Mouse (Mus musculus): ENCODE measurements around the gene Gcm1. TPM values are rescaled to one million over a fixed set of nuclear protein-coding genes. Genes with fewer than 3 reads are reported as not detected.

Gene Gcm1
- total and polyA plus RNA-seq, 2 experiments from 2014 or later = 0.09 to 0.10 TPM

DNA sequence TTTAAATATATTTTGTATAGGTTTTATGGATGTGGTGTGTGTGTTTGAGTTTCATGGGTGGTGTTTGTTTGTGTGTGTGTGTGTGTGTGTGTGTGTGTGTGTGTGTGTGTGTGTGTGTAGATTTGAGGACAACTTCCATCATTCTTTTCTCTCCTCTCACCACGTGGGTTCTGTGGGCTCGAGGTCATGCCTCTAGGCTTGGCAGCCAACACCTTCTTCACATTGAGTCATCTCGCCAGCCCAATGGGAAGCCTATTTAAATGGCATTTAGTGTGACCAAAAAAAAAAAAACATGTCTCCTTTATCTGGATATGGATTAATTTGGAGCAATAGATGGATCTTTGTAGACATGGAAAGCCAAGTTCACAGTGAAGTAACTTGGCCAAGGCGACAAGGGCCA is 39.7 kb upstream of the Gcm1 start:
- Histone ChIP-seq H3K4me2 (ENCODE audit: low read depth, low read length) (no peak overlapping the region), H3K27me3 (ENCODE audit: insufficient read depth, low read length) (no peaks in the 10 kb centered on the region), H3K9me3 (ENCODE audit: low read length) (no peaks in the 10 kb centered on the region), H3K4me1 (ENCODE audit: insufficient read depth, low read length) (no peaks in the 10 kb centered on the region), H3K9ac (replicated peaks; ENCODE audit: low read length) (no peak overlapping the region), H3K36me3 (ENCODE audit: insufficient read depth, low read length) (no peaks in the 10 kb centered on the region), H3K27ac (no peak overlapping the region), H3K4me3 (ENCODE audit: low read length) (no peak overlapping the region)
- ATAC-seq (no peak), DNase-seq (ENCODE audit: low spot score) (no peak)
- TF ChIP-seq CTCF (IDR thresholded peaks at IDR 0.05; ENCODE audit: low read depth) = no peak
- 72% methylated on average over 4 of the region's 4 CpGs for WGBS

DNA sequence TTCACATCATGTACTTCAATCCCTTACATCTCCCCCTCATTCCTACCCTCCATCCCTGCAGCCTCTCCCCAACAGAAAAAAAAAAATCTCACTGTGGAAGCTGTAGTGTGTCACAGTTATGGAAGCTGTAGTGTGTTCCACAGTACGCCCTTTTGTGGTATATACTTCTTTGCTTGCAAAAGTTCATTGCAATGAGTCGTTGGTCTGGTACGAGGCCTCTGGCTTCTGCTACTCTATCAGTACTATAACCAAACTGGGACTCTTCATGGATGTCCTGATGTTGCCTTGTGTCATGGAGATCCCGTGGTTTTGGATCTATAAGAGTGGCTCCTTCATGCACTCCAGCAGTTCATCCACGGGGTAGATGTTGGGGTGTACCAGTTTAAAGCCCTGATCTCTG is 39.0 kb upstream of the Gcm1 start:
- no peaks in the 10 kb centered on the region for H3K4me1 ChIP-seq (ENCODE audit: insufficient read depth, low read length)
- H3K27ac ChIP-seq = no peak overlapping the region
- H3K27me3 ChIP-seq (ENCODE audit: insufficient read depth, low read length) = no peaks in the 10 kb centered on the region
- H3K9ac ChIP-seq (replicated peaks; ENCODE audit: low read length) = no peak overlapping the region
- H3K36me3 ChIP-seq (ENCODE audit: insufficient read depth, low read length) = no peaks in the 10 kb centered on the region
- 93% methylated on average over 5 of the region's 5 CpGs for WGBS
- no peak overlapping the region for H3K4me2 ChIP-seq (ENCODE audit: low read depth, low read length)
- DNase-seq (ENCODE audit: low spot score) = no peak
- ATAC-seq = no peak
- no peak overlapping the region for H3K4me3 ChIP-seq (ENCODE audit: low read length)
- no peaks in the 10 kb centered on the region for H3K9me3 ChIP-seq (ENCODE audit: low read length)
- TF ChIP-seq CTCF (IDR thresholded peaks at IDR 0.05; ENCODE audit: low read depth) = no peak

DNA sequence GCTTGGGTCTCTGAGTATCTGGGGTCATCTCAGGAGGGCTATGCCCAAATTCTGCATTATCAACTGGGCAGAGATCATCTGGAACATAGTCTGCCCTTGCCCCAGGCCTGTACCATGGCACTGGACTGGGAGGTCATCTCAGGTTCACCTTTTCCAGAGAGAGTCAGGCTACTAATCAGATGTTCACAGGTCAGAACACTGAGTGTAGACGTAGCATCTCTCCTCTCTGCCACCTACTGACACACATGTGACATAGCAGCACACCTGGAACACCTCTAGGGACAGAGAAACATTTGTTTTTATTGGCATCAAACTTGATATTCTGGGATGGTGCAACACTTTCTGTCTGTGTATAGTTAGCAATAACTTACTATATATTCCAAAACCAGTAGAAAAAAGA is 37.9 kb upstream of the Gcm1 start:
- Histone ChIP-seq H3K9me3 (ENCODE audit: low read length) (no peaks in the 10 kb centered on the region), H3K4me1 (ENCODE audit: insufficient read depth, low read length) (no peaks in the 10 kb centered on the region), H3K9ac (replicated peaks; ENCODE audit: low read length) (no peak overlapping the region), H3K27ac (no peak overlapping the region), H3K4me3 (ENCODE audit: low read length) (no peak overlapping the region), H3K4me2 (ENCODE audit: low read depth, low read length) (no peak overlapping the region), H3K36me3 (ENCODE audit: insufficient read depth, low read length) (no peaks in the 10 kb centered on the region), H3K27me3 (ENCODE audit: insufficient read depth, low read length) (no peaks in the 10 kb centered on the region)
- WGBS = 29% methylated on average over 1 of the region's 1 CpGs
- ATAC-seq (0 out of 2 replicates have a peak, but pooled peaks have one; percentile 19), DNase-seq (ENCODE audit: low spot score) (no peak)
- TF ChIP-seq CTCF (IDR thresholded peaks at IDR 0.05; ENCODE audit: low read depth) = peak; percentile 45

DNA sequence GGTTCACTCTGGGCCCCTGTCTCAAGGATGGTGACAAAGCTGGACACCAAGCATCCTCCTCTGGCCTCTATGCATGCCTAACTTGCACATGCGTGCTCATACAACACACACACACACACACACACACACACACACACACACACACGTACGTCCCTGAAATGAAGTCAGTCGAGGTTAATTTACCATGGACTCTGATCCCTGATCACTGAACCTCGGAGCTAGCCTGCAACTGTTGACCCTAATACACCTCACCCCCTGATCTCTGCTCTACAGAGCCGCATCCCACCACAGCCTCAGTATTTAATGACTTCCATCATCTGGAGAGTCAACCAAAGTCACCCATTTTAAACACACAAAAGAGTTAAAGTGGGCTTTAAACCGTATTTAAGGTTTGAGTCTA is 35.9 kb upstream of the Gcm1 start:
- WGBS = 79% methylated on average over 7 of the region's 7 CpGs
- no peak for TF ChIP-seq CTCF (IDR thresholded peaks at IDR 0.05; ENCODE audit: low read depth)

DNA sequence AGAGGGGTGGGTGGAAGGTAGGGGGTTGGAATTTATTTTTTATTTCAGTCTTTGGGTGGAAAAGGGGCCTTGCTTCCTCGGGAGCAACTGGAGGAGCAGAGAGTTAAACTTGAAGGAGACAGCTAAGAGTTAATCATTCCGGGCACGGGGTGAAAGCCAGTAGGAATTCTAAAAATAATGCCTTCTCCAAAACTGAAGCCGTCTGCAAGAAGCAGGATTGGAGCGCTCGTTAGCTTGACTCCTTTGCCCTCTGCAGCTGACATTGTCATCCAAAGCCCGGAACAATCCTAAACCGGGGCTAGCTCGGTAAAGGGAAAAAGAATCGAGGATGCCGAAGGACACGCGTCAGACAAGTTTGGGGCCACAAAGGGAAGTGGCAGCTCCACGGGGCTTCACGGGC is 35.4 kb upstream of the Gcm1 start:
- DNase-seq (ENCODE audit: low spot score) = no peak
- no peak overlapping the region for H3K4me3 ChIP-seq (ENCODE audit: low read length)
- no peaks in the 10 kb centered on the region for H3K9me3 ChIP-seq (ENCODE audit: low read length)
- ATAC-seq = no peak
- H3K36me3 ChIP-seq (ENCODE audit: insufficient read depth, low read length) = no peaks in the 10 kb centered on the region
- H3K4me2 ChIP-seq (ENCODE audit: low read depth, low read length) = peak overlapping the region; percentile 34; the same call in 1 of the 2 replicates
- H3K9ac ChIP-seq (replicated peaks; ENCODE audit: low read length) = no peak overlapping the region
- 39% methylated on average over 15 of the region's 15 CpGs for WGBS
- TF ChIP-seq CTCF (IDR thresholded peaks at IDR 0.05; ENCODE audit: low read depth) = no peak
- no peak overlapping the region for H3K27ac ChIP-seq
- H3K27me3 ChIP-seq (ENCODE audit: insufficient read depth, low read length) = no peaks in the 10 kb centered on the region
- H3K4me1 ChIP-seq (ENCODE audit: insufficient read depth, low read length) = no peaks in the 10 kb centered on the region

More for the DNA sequence above, 35.9 kb upstream of the Gcm1 start:
- Histone ChIP-seq H3K9ac (replicated peaks; ENCODE audit: low read length) (no peak overlapping the region), H3K27me3 (ENCODE audit: insufficient read depth, low read length) (no peaks in the 10 kb centered on the region), H3K4me2 (ENCODE audit: low read depth, low read length) (no peak overlapping the region), H3K4me1 (ENCODE audit: insufficient read depth, low read length) (no peaks in the 10 kb centered on the region), H3K9me3 (ENCODE audit: low read length) (no peaks in the 10 kb centered on the region), H3K36me3 (ENCODE audit: insufficient read depth, low read length) (no peaks in the 10 kb centered on the region), H3K27ac (no peak overlapping the region), H3K4me3 (ENCODE audit: low read length) (no peak overlapping the region)
- ATAC-seq = no peak
- no peak for DNase-seq (ENCODE audit: low spot score)

DNA sequence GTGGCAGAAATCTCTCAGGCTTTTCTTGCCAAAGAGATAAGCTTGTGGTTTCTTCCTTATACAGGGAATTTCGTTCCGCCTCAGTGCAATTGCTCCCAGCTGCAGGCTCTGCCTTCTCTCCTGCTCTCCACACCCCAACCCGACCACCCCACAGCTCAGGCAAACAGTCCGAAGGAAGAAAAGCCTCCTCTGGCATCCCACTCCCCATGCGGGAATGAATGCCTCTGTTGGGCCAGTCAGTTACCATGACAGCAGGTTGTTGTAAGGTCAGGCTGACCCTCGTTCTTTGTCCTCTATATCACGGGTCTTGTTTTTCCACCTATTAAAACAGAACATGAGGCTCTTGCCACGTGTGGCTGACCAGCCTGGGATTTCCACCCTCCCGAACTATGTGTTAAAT is 30.5 kb upstream of the Gcm1 start:
- H3K9me3 ChIP-seq (ENCODE audit: low read length) = no peaks in the 10 kb centered on the region
- H3K9ac ChIP-seq (replicated peaks; ENCODE audit: low read length) = no peak overlapping the region
- H3K4me3 ChIP-seq (ENCODE audit: low read length) = no peak overlapping the region
- DNase-seq (ENCODE audit: low spot score) (no peak), ATAC-seq (peak; percentile 73)
- no peaks in the 10 kb centered on the region for H3K27me3 ChIP-seq (ENCODE audit: insufficient read depth, low read length)
- 22% methylated on average over 9 of the region's 9 CpGs for WGBS
- H3K4me2 ChIP-seq (ENCODE audit: low read depth, low read length) = no peak overlapping the region
- no peak for TF ChIP-seq CTCF (IDR thresholded peaks at IDR 0.05; ENCODE audit: low read depth)
- H3K4me1 ChIP-seq (ENCODE audit: insufficient read depth, low read length) = no peaks in the 10 kb centered on the region
- no peak overlapping the region for H3K27ac ChIP-seq
- H3K36me3 ChIP-seq (ENCODE audit: insufficient read depth, low read length) = no peaks in the 10 kb centered on the region

DNA sequence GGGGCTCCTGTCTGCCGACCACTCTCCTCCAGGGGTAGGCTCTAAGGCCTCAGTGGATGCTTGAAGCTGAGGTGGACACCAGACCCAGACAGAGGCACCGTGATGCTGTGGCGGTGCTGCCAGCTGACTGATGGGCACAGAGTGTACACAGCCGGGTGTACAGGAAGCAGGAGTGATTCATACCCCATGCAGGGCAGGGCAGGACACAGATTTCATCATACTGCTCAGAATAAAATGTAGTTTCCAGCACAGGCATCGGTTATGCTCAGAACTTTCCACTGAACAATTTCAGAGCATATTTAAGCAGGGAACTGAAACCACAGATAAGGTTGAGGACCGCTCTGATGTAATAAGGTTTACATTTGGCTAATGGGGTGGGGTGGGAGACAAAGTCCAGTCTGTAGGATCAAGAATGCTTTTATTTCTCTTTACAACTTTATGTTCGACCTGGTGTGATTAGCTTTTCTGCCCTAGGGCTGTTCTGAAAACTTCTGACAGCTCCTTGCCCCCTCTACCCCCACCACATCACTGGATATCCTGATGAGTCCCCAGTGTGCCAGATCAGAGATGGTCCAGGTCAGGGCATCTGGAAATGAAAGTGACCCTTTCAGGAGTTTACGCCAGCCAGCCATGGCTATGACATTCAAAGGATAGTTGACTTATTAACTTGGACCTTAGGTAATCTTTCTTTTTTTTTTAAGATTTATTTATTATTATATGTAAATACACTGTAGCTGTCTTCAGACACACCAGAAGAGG is 29.4 kb upstream of the Gcm1 start:
- no peaks in the 10 kb centered on the region for H3K4me1 ChIP-seq (ENCODE audit: insufficient read depth, low read length)
- no peak for DNase-seq (ENCODE audit: low spot score)
- no peak overlapping the region for H3K27ac ChIP-seq
- no peak overlapping the region for H3K4me3 ChIP-seq (ENCODE audit: low read length)
- WGBS = 63% methylated on average over 8 of the region's 8 CpGs
- H3K9me3 ChIP-seq (ENCODE audit: low read length) = no peaks in the 10 kb centered on the region
- no peaks in the 10 kb centered on the region for H3K36me3 ChIP-seq (ENCODE audit: insufficient read depth, low read length)
- H3K4me2 ChIP-seq (ENCODE audit: low read depth, low read length) = no peak overlapping the region
- H3K9ac ChIP-seq (replicated peaks; ENCODE audit: low read length) = no peak overlapping the region
- no peaks in the 10 kb centered on the region for H3K27me3 ChIP-seq (ENCODE audit: insufficient read depth, low read length)
- no peak for TF ChIP-seq CTCF (IDR thresholded peaks at IDR 0.05; ENCODE audit: low read depth)
- ATAC-seq = no peak
